Mouse (Mus musculus) kidney, embryonic 16.5 days (tissue): ENCODE measurements around the gene Med12. TPM values are rescaled to one million over a fixed set of nuclear protein-coding genes. Genes with fewer than 3 reads are reported as not detected.
A peak's percentile ranks its signal among the peaks of the same experiment; 100 is the strongest.

ENCODE experiments used
- ATAC-seq: fragments of 200-750 bp; cut with Nextera tagmentation; 2 replicates; pipeline ENCODE4 v1.8.0; 2017; ENCODE audit warnings: moderate TSS enrichment; ENCODE audit not compliant: low FRiP score, low TSS enrichment
- H3K27ac ChIP-seq: fragments of 300-500 bp; sonication (generic); 2 replicates; pipeline ENCODE4 v1.5.1; 2014; ENCODE audit warnings: low read length
- H3K27me3 ChIP-seq: fragments of 300-500 bp; sonication (generic); 2 replicates; pipeline ENCODE4 v1.6.1; 2014; ENCODE audit warnings: low read length, control low read depth, mixed read lengths; ENCODE audit not compliant: insufficient read depth
- H3K36me3 ChIP-seq: fragments of 300-500 bp; sonication (generic); 2 replicates; pipeline ENCODE4 v1.6.1; 2014; ENCODE audit warnings: low read length, control low read depth, mixed read lengths; ENCODE audit not compliant: insufficient read depth
- H3K4me1 ChIP-seq: fragments of 300-500 bp; sonication (generic); 2 replicates; pipeline ENCODE4 v1.6.1; 2014; ENCODE audit warnings: low read length, control low read depth, mixed read lengths; ENCODE audit not compliant: insufficient read depth
- H3K4me2 ChIP-seq: fragments of 300-500 bp; sonication (generic); replicated peaks from 2 replicates; pipeline ENCODE4 v1.6.1; 2014; ENCODE audit warnings: low read depth, low read length
- H3K4me3 ChIP-seq: fragments of 300-500 bp; sonication (generic); 2 replicates; pipeline ENCODE4 v1.5.1; 2014; ENCODE audit warnings: mild to moderate bottlenecking, low read length
- H3K9ac ChIP-seq: fragments of 300-500 bp; sonication (generic); replicated peaks from 2 replicates; pipeline ENCODE4 v1.6.1; 2014; ENCODE audit warnings: low read length
- H3K9me3 ChIP-seq: fragments of 300-500 bp; sonication (generic); 2 replicates; pipeline ENCODE4 v1.6.1; 2016; ENCODE audit warnings: low read length, control low read depth
- WGBS: fragments of 180-500 bp; shearing (Covaris S2); extraction: QIAGEN DNeasy Blood & Tissue Kit; methylation state at CpG from one replicate; pipeline ENCODE4 v1.1.7; 2014; 5-methylcytosine and 5-hydroxymethylcytosine counted together
- polyA plus RNA-seq: library from polyadenylated mRNA; unstranded; fragments of >200 nt; fragmentation: Nextera tagmentation; extraction: Ambion mirVana; gene quantifications from 2 replicates; pipeline ENCODE4 v1.2.1, GENCODE M21; 2015

Med12 gene
- polyA plus RNA-seq, 1 experiment from 2014 or later = 40.8 TPM

DNA sequence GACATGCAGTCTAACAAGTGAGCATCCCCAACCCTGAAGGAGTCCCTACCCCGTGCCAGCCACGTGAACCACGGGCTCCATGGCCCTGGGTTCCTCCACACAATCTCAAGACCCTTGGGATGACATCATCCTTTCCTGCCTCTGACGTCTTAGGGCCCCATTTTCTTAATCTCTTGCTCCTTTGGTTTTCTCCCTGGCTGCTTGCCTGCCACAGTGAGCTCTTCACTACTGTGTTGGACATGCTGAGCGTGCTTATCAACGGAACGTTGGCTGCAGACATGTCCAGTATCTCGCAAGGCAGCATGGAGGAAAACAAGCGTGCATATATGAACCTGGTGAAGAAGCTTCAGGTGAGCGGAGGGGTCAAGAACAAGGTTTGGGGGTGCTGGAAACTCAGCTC, 16.3 kb downstream of the Med12 start:
- H3K36me3 ChIP-seq = peaks cover 61% of the 10 kb centered on the region

GRCm38 (mm10) chrX:101299055-101299454, 25.2 kb downstream of the Med12 start, which contains the start of gene Nlgn3:
Gene Nlgn3 (plus strand): TSS chrX:101299168.
- Histone ChIP-seq H3K9ac (peak within 1 kb of the TSS; percentile 54), H3K4me3 (peak within 1 kb of the TSS; percentile 40), H3K4me2 (peak within 1 kb of the TSS; percentile 55), H3K4me1 (no peaks in the 10 kb centered on the region), H3K9me3 (no peaks in the 10 kb centered on the region), H3K36me3 (peaks cover 8% of the 10 kb centered on the region; the same call in 1 of the 2 replicates), H3K27me3 (peaks cover 5% of the 10 kb centered on the region; the same call in 1 of the 2 replicates), H3K27ac (no peak within 1 kb of the TSS)
- WGBS = 21% methylated on average over 15 of the region's 24 CpGs
- peak; percentile 19; the same call in 1 of the 2 replicates for ATAC-seq

More for the DNA sequence above, 16.3 kb downstream of the Med12 start:
- ATAC-seq = no peak
- no peaks in the 10 kb centered on the region; the same call in 1 of the 2 replicates for H3K27me3 ChIP-seq
- WGBS = 87% methylated on average over 10 of the region's 10 CpGs
- H3K4me3 ChIP-seq = no peak overlapping the region
- H3K27ac ChIP-seq = no peak overlapping the region
- H3K9me3 ChIP-seq = no peaks in the 10 kb centered on the region
- no peaks in the 10 kb centered on the region for H3K4me1 ChIP-seq
- H3K4me2 ChIP-seq = no peak overlapping the region
- no peak overlapping the region for H3K9ac ChIP-seq

GRCm38 (mm10) chrX:101299473-101300426, 25.9 kb downstream of the Med12 start:
- peak overlapping the region; percentile 40 for H3K4me3 ChIP-seq
- peak; percentile 43; the same call in 1 of the 2 replicates for ATAC-seq
- 25% methylated on average over 11 of the region's 13 CpGs for WGBS
- H3K4me1 ChIP-seq = no peaks in the 10 kb centered on the region
- H3K27ac ChIP-seq = no peak overlapping the region
- no peaks in the 10 kb centered on the region for H3K9me3 ChIP-seq
- peak overlapping the region; percentile 55 for H3K4me2 ChIP-seq
- peaks cover 8% of the 10 kb centered on the region; the same call in 1 of the 2 replicates for H3K36me3 ChIP-seq
- H3K27me3 ChIP-seq = peaks cover 9% of the 10 kb centered on the region; the same call in 1 of the 2 replicates
- H3K9ac ChIP-seq = peak overlapping the region; percentile 54

DNA sequence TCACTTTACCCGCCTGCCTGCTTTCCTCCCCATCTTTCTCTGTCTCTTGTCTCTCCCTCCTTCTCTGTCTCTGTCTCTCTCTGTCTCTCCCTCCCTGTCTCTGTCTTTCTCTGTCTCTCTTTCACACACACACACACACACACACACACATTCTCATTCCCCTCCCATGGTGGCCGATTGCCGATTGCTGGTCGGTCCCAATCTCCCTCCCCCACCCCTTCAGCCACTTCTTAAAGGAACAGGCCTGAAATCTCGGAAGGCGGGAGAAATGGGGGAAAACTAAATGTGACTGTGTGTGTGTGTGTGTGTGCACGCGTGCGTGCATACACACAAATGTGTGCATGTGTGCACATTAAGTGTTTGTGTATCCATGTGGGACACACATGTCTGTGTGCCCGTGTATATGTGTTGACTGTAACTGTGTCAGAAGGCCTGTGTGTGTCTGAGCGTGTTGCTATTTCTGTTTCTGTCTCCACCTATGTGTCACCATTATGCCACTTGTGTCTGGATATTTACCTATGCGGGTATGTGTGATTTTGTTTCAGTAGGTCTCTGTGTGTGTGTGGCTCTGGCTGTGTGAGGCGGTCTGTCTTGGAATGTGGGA, 26.7 kb downstream of the Med12 start:
- Histone ChIP-seq H3K4me2 (peak overlapping the region; percentile 55), H3K27ac (no peak overlapping the region), H3K27me3 (peaks cover 12% of the 10 kb centered on the region; the same call in 1 of the 2 replicates), H3K9me3 (no peaks in the 10 kb centered on the region), H3K4me1 (no peaks in the 10 kb centered on the region), H3K36me3 (peaks cover 8% of the 10 kb centered on the region; the same call in 1 of the 2 replicates), H3K4me3 (peak overlapping the region; percentile 40), H3K9ac (peak overlapping the region; percentile 22; the same call in 1 of the 2 replicates)
- WGBS = 45% methylated on average over 13 of the region's 13 CpGs
- 0 out of 2 replicates have a peak, but pooled peaks have one; percentile 9 for ATAC-seq

- H3K27me3 ChIP-seq = peaks cover 12% of the 10 kb centered on the region; the same call in 1 of the 2 replicates
- 72% methylated on average over 9 of the region's 9 CpGs for WGBS
Measured at GRCm38 (mm10) chrX:101301654-101302053, 27.8 kb downstream of the Med12 start.

DNA sequence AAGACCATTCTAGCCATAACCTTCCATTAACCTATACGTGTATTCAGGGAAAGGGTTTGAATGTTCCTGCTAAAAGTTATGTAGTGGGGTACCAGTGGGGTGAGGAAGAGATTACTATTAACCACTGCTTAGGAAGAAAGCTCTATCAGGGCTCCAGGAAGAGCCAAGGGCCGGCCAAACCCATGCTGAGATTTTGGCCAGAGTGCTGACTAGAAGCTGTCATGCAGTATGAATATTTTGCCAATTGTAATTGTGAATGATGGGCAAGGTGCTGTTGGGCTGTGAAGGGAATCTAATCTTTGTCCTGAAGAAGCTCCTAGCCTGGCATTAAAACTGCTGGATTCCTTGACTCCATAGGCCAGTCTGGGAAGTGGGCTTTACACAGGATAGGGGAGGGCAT, 30.8 kb downstream of the Med12 start:
- Histone ChIP-seq H3K27me3 (peaks cover 17% of the 10 kb centered on the region; the same call in 1 of the 2 replicates), H3K9ac (no peak overlapping the region), H3K36me3 (no peaks in the 10 kb centered on the region), H3K4me1 (no peaks in the 10 kb centered on the region), H3K27ac (no peak overlapping the region), H3K4me2 (no peak overlapping the region), H3K9me3 (no peaks in the 10 kb centered on the region), H3K4me3 (no peak overlapping the region)
- 51% methylated on average over 2 of the region's 2 CpGs for WGBS
- ATAC-seq = no peak

More at GRCm38 (mm10) chrX:101301654-101302053, 27.8 kb downstream of the Med12 start:
- Histone ChIP-seq H3K4me3 (no peak overlapping the region), H3K27ac (no peak overlapping the region), H3K36me3 (peaks cover 4% of the 10 kb centered on the region; the same call in 1 of the 2 replicates), H3K4me2 (no peak overlapping the region), H3K4me1 (no peaks in the 10 kb centered on the region), H3K9me3 (no peaks in the 10 kb centered on the region), H3K9ac (no peak overlapping the region)
- ATAC-seq = no peak

DNA sequence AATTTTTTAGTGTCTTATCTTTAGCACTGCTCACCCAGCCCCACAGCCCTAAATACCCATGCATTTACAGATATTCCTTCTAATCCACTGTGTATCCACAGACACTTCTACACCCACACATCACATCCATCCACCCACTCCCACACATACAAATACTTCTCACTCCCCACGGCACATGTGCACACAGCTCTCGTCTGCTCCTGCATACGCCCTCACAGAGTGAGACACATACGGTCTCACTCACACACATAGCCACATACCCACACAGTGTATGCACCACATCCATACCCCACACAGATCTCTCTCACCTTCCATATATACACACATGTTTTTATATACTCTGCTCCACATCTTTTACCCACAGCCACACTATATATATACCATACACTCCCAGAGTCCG, 35.5 kb downstream of the Med12 start:
- ATAC-seq = no peak
- Histone ChIP-seq H3K9me3 (no peaks in the 10 kb centered on the region), H3K4me3 (no peak overlapping the region), H3K27me3 (peaks cover 19% of the 10 kb centered on the region; the same call in 1 of the 2 replicates), H3K4me1 (no peaks in the 10 kb centered on the region), H3K9ac (no peak overlapping the region), H3K36me3 (no peaks in the 10 kb centered on the region), H3K27ac (no peak overlapping the region), H3K4me2 (no peak overlapping the region)
- WGBS = 83% methylated on average over 5 of the region's 5 CpGs

DNA sequence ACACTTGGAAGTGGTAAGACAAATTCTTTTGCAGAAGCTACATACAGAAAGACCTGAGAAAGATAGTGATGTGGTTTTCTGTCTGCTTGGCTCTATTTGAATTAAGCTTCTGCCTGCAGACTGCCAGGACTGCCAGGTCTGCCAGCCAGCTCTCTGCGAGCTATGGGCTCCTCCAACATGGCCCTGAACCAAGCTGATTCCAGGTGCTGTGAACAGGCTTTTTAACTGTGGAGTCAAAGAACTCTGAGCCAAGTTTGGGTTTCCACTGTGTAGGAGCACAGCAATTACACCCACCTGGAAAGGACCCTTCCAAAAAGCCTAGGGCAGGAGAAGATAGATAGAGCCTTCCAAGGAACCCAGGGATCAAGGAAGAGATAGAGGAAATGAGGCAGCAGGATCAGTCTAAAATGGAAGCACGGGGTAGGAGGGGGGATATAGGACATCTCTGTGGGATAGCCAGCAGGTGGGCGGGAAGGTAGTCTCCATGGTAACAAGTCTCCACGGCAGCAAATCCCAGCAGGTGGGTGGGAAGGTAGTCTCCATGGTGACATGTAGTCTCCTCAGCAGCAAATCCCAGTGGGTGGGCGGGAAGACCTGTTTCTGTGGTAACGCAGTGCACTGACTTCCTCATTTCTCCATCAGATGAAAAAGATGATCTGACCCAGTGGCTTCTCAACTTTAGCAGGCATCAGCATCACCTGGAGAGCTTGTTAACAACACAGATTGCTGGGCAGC, 40.0 kb downstream of the Med12 start:
- no peak overlapping the region for H3K9ac ChIP-seq
- ATAC-seq = no peak
- 51% methylated on average over 6 of the region's 6 CpGs for WGBS

DNA sequence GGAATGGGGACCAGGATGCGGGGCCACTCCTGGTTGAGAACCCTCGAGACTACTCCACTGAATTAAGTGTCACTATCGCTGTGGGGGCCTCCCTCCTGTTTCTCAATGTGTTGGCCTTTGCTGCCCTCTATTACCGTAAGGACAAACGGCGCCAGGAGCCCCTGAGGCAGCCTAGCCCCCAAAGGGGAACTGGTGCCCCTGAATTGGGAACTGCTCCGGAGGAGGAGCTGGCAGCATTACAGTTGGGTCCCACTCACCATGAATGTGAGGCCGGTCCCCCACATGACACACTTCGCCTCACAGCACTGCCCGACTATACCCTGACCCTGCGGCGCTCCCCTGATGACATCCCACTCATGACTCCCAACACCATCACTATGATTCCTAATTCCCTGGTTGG, 45.9 kb downstream of the Med12 start:
- Histone ChIP-seq H3K9me3 (no peaks in the 10 kb centered on the region), H3K9ac (no peak overlapping the region), H3K36me3 (no peaks in the 10 kb centered on the region), H3K27me3 (no peaks in the 10 kb centered on the region), H3K4me2 (no peak overlapping the region), H3K4me3 (no peak overlapping the region), H3K27ac (no peak overlapping the region), H3K4me1 (no peaks in the 10 kb centered on the region)
- WGBS = 91% methylated on average over 12 of the region's 12 CpGs
- no peak for ATAC-seq

More for the DNA sequence above, 40.0 kb downstream of the Med12 start:
- Histone ChIP-seq H3K4me1 (no peaks in the 10 kb centered on the region), H3K27ac (peak overlapping the region; percentile 17; the same call in 1 of the 2 replicates), H3K27me3 (peaks cover 7% of the 10 kb centered on the region; the same call in 1 of the 2 replicates), H3K4me2 (no peak overlapping the region), H3K36me3 (no peaks in the 10 kb centered on the region), H3K4me3 (no peak overlapping the region), H3K9me3 (no peaks in the 10 kb centered on the region)
